Mouse (Mus musculus) liver, embryonic 16.5 days (tissue): Measurements from ENCODE around the gene Mrvi1. TPM values are rescaled to one million over a fixed set of nuclear protein-coding genes. Genes with fewer than 3 reads are reported as not detected.

Experiments
- ATAC-seq: fragments of 200-750 bp; cut with Nextera tagmentation; 2 replicates; pipeline ENCODE4 v1.8.0; 2017; ENCODE audit warnings: low read depth, mild to moderate bottlenecking, moderate number of reproducible peaks, moderate library complexity
- H3K27ac ChIP-seq: fragments of 300-500 bp; sonication (generic); 2 replicates; pipeline ENCODE4 v1.5.1; 2014; ENCODE audit warnings: mild to moderate bottlenecking, low read length
- H3K27me3 ChIP-seq: fragments of 300-500 bp; sonication (generic); 2 replicates; pipeline ENCODE4 v1.6.1; 2014; ENCODE audit warnings: low read depth, low read length, mixed read lengths; ENCODE audit not compliant: control insufficient read depth, insufficient read depth
- H3K36me3 ChIP-seq: fragments of 300-500 bp; sonication (generic); 2 replicates; pipeline ENCODE4 v1.6.1; 2014; ENCODE audit warnings: mild to moderate bottlenecking; ENCODE audit not compliant: control insufficient read depth, insufficient read depth
- H3K4me1 ChIP-seq: fragments of 300-500 bp; sonication (generic); 2 replicates; pipeline ENCODE4 v1.6.1; 2014; ENCODE audit warnings: low read depth, low read length, mixed read lengths; ENCODE audit not compliant: control insufficient read depth
- H3K4me2 ChIP-seq: fragments of 300-500 bp; sonication (generic); 2 replicates; pipeline ENCODE4 v1.6.1; 2014; ENCODE audit warnings: low read depth, low read length, mixed read lengths
- H3K4me3 ChIP-seq: fragments of 300-500 bp; sonication (generic); 2 replicates; pipeline ENCODE4 v1.5.1; 2014; ENCODE audit warnings: low read depth, mild to moderate bottlenecking, low read length
- H3K9ac ChIP-seq: fragments of 300-500 bp; sonication (generic); 2 replicates; pipeline ENCODE4 v1.6.1; 2014; ENCODE audit warnings: low read depth, low read length
- H3K9me3 ChIP-seq: fragments of 300-500 bp; sonication (generic); replicated peaks from 2 replicates; pipeline ENCODE4 v1.6.1; 2016; ENCODE audit warnings: low read length; ENCODE audit not compliant: control insufficient read depth
- WGBS: fragments of 180-500 bp; shearing (Covaris S2); extraction: QIAGEN DNeasy Blood & Tissue Kit; methylation state at CpG from one replicate; pipeline ENCODE4 v1.1.7; 2014; ENCODE audit not compliant: insufficient replicate concordance; 5-methylcytosine and 5-hydroxymethylcytosine counted together
- polyA plus RNA-seq: library from polyadenylated mRNA; unstranded; fragments of >200 nt; fragmentation: Nextera tagmentation; extraction: Ambion mirVana; gene quantifications from 2 replicates; pipeline ENCODE4 v1.2.1, GENCODE M21; 2015

Gene Mrvi1
- polyA plus RNA-seq, 1 experiment from 2014 or later: 4.3 TPM

GRCm38 (mm10) chr7:110862751-110863289 lies 119.4 kb downstream of the Mrvi1 start, which contains the start of gene Lyve1:
Gene Lyve1 (minus strand): TSS chr7:110863239.
- H3K4me1 ChIP-seq: peaks cover 5% of the 10 kb centered on the region; the same call in 1 of the 2 replicates
- no peak within 1 kb of the TSS for H3K4me3 ChIP-seq
- H3K9me3 ChIP-seq: no peaks in the 10 kb centered on the region
- 58% methylated on average over 12 of the region's 12 CpGs for WGBS
- no peaks in the 10 kb centered on the region for H3K36me3 ChIP-seq
- no peak within 1 kb of the TSS for H3K27ac ChIP-seq
- peak; percentile 65 for ATAC-seq
- no peaks in the 10 kb centered on the region for H3K27me3 ChIP-seq
- H3K9ac ChIP-seq: no peak within 1 kb of the TSS
- no peak within 1 kb of the TSS for H3K4me2 ChIP-seq

GRCm38 (mm10) chr7:110860129-110860528 lies 122.1 kb downstream of the Mrvi1 start:
- Histone ChIP-seq H3K4me2 (no peak overlapping the region), H3K9me3 (no peaks in the 10 kb centered on the region), H3K27me3 (no peaks in the 10 kb centered on the region), H3K4me1 (peaks cover 8% of the 10 kb centered on the region; the same call in 1 of the 2 replicates), H3K36me3 (no peaks in the 10 kb centered on the region), H3K9ac (no peak overlapping the region), H3K4me3 (no peak overlapping the region), H3K27ac (no peak overlapping the region)
- ATAC-seq: peak; percentile 30; the same call in 1 of the 2 replicates
- 20% methylated on average over 5 of the region's 5 CpGs for WGBS

DNA sequence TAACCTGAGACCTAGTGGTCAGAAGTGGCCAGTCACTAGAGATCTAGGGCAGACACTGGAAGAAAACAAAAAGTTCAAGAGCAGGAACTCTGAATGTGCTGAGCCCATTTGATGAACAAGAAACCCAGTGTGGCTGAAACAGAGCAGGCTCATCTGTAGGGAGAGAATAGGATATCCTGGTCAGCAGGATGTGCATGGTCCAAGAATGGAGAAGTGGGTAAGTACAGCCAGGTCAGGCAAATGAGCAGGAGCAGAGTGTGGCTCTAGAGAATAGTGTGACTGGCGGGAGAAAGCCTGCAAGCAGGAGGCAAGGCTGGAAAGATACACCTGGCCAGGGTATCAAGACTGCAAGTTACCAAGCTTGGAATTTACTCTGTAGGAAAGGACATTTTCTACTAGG lies 126.7 kb downstream of the Mrvi1 start:
- Histone ChIP-seq H3K9me3 (no peaks in the 10 kb centered on the region), H3K4me1 (peaks cover 13% of the 10 kb centered on the region; the same call in 1 of the 2 replicates), H3K36me3 (no peaks in the 10 kb centered on the region), H3K27me3 (no peaks in the 10 kb centered on the region), H3K4me2 (no peak overlapping the region), H3K27ac (peak overlapping the region; percentile 6), H3K9ac (no peak overlapping the region), H3K4me3 (no peak overlapping the region)
- no peak for ATAC-seq
- 35% methylated on average over 1 of the region's 1 CpGs for WGBS

- WGBS: 61% methylated on average over 8 of the region's 8 CpGs
- H3K9ac ChIP-seq: no peak overlapping the region
- H3K4me2 ChIP-seq: no peak overlapping the region
- H3K9me3 ChIP-seq: no peaks in the 10 kb centered on the region
- H3K4me1 ChIP-seq: peaks cover 9% of the 10 kb centered on the region; the same call in 1 of the 2 replicates
- H3K27me3 ChIP-seq: no peaks in the 10 kb centered on the region
- H3K4me3 ChIP-seq: no peak overlapping the region
- no peaks in the 10 kb centered on the region for H3K36me3 ChIP-seq
- H3K27ac ChIP-seq: peak overlapping the region; percentile 6
- ATAC-seq: no peak
Measured at GRCm38 (mm10) chr7:110854927-110855546, 127.2 kb downstream of the Mrvi1 start.

GRCm38 (mm10) chr7:110854519-110854918 lies 127.7 kb downstream of the Mrvi1 start:
- no peak for ATAC-seq
- Histone ChIP-seq H3K4me2 (no peak overlapping the region), H3K9ac (no peak overlapping the region), H3K4me1 (peaks cover 8% of the 10 kb centered on the region; the same call in 1 of the 2 replicates), H3K9me3 (no peaks in the 10 kb centered on the region), H3K4me3 (no peak overlapping the region), H3K27ac (no peak overlapping the region), H3K27me3 (no peaks in the 10 kb centered on the region), H3K36me3 (no peaks in the 10 kb centered on the region)
- WGBS: 58% methylated on average over 3 of the region's 3 CpGs

DNA sequence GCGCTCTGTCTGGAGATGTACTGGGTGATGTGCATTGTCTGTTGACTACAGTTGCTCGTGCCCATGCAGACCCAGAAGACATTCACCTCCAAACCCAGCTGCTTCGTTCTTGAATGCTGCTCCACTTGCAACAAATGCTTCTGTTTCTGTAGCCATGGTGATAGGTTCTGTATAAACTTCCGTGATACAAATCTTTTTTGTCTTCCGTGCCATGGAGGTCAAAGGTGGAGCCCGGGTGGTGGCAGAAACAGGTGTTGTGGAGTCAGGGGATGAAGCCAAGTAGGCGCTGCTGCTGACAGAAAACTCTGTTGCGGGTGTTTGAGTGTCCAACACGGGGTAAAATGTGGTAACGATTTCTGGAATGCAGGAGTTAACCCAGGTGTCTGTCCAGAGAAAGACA lies 128.7 kb downstream of the Mrvi1 start:
- no peak overlapping the region for H3K4me3 ChIP-seq
- ATAC-seq: no peak
- peaks cover 8% of the 10 kb centered on the region; the same call in 1 of the 2 replicates for H3K4me1 ChIP-seq
- no peak overlapping the region for H3K9ac ChIP-seq
- no peaks in the 10 kb centered on the region for H3K27me3 ChIP-seq
- no peak overlapping the region for H3K27ac ChIP-seq
- H3K9me3 ChIP-seq: no peaks in the 10 kb centered on the region
- H3K4me2 ChIP-seq: no peak overlapping the region
- H3K36me3 ChIP-seq: no peaks in the 10 kb centered on the region
- 62% methylated on average over 10 of the region's 10 CpGs for WGBS

- Histone ChIP-seq H3K9ac (no peak overlapping the region), H3K4me3 (no peak overlapping the region), H3K9me3 (no peaks in the 10 kb centered on the region), H3K27ac (no peak overlapping the region), H3K36me3 (no peaks in the 10 kb centered on the region), H3K27me3 (no peaks in the 10 kb centered on the region), H3K4me2 (no peak overlapping the region), H3K4me1 (peaks cover 14% of the 10 kb centered on the region)
- 56% methylated on average over 7 of the region's 7 CpGs for WGBS
- no peak for ATAC-seq
Measured at GRCm38 (mm10) chr7:110851541-110852203, 130.6 kb downstream of the Mrvi1 start.

GRCm38 (mm10) chr7:110848371-110848770 lies 133.9 kb downstream of the Mrvi1 start:
- Histone ChIP-seq H3K9me3 (no peaks in the 10 kb centered on the region), H3K27me3 (no peaks in the 10 kb centered on the region), H3K9ac (no peak overlapping the region), H3K36me3 (no peaks in the 10 kb centered on the region), H3K4me3 (no peak overlapping the region), H3K4me2 (no peak overlapping the region), H3K4me1 (peaks cover 10% of the 10 kb centered on the region), H3K27ac (peak overlapping the region; percentile 20)
- ATAC-seq: peak; percentile 24
- 45% methylated on average over 1 of the region's 1 CpGs for WGBS

- ATAC-seq: no peak
- Histone ChIP-seq H3K27ac (no peak overlapping the region), H3K36me3 (no peaks in the 10 kb centered on the region), H3K9me3 (no peaks in the 10 kb centered on the region), H3K4me1 (peaks cover 13% of the 10 kb centered on the region), H3K9ac (no peak overlapping the region), H3K27me3 (no peaks in the 10 kb centered on the region), H3K4me3 (no peak overlapping the region), H3K4me2 (no peak overlapping the region)
- 78% methylated on average over 2 of the region's 2 CpGs for WGBS
Measured at GRCm38 (mm10) chr7:110847321-110847720, 134.9 kb downstream of the Mrvi1 start.
